Mouse (Mus musculus) frontal cortex, adult (tissue): ENCODE results near the gene Apoe.
A peak's percentile ranks its signal among the peaks of the same experiment; 100 is the strongest.

ENCODE experiments used
- ATAC-seq: cut with Nextera tagmentation; 2 replicates; pipeline ENCODE4 v1.9.2; 2017; ENCODE audit warnings: mild to moderate bottlenecking, moderate library complexity, mixed read lengths; ENCODE audit not compliant: low TSS enrichment

Gene Apoe

GRCm38 (mm10) chr7:19716055-19716682 lies 17.2 kb upstream of the Apoe start:
- ATAC-seq = peak; percentile 49; the same call in 1 of the 2 replicates

- peak; percentile 93 for ATAC-seq
Measured at GRCm38 (mm10) chr7:19715239-19716054, 16.5 kb upstream of the Apoe start, which contains the start of gene Tomm40. Tomm40 (minus strand) TSS chr7:19715438.

GRCm38 (mm10) chr7:19714836-19715235 lies 15.8 kb upstream of the Apoe start:
- ATAC-seq = no peak

GRCm38 (mm10) chr7:19713598-19713997 lies 14.6 kb upstream of the Apoe start:
- no peak for ATAC-seq

GRCm38 (mm10) chr7:19713196-19713595 lies 14.2 kb upstream of the Apoe start:
- no peak for ATAC-seq

GRCm38 (mm10) chr7:19712414-19712813 lies 13.4 kb upstream of the Apoe start:
- no peak for ATAC-seq

GRCm38 (mm10) chr7:19710650-19711049 lies 11.7 kb upstream of the Apoe start:
- ATAC-seq = no peak

GRCm38 (mm10) chr7:19705271-19705670 lies 6.3 kb upstream of the Apoe start:
- no peak for ATAC-seq

GRCm38 (mm10) chr7:19704475-19704874 lies 5.5 kb upstream of the Apoe start:
- ATAC-seq = no peak

GRCm38 (mm10) chr7:19702859-19703555 lies 4.0 kb upstream of the Apoe start:
- ATAC-seq = no peak

- ATAC-seq = peak; percentile 53
Measured at GRCm38 (mm10) chr7:19701069-19701761, 2.2 kb upstream of the Apoe start.

- no peak for ATAC-seq
Measured at GRCm38 (mm10) chr7:19700299-19701068, 1.5 kb upstream of the Apoe start.

GRCm38 (mm10) chr7:19699827-19700148 lies 800 bp upstream of the Apoe start:
- ATAC-seq = no peak

- peak; percentile 24; the same call in 1 of the 2 replicates for ATAC-seq
Measured at GRCm38 (mm10) chr7:19697949-19698906, 760 bp downstream of the Apoe start.

- no peak for ATAC-seq
Measured at GRCm38 (mm10) chr7:19696336-19696873, 2.6 kb downstream of the Apoe start.

- ATAC-seq = no peak
Measured at GRCm38 (mm10) chr7:19695881-19696280, 3.1 kb downstream of the Apoe start.

GRCm38 (mm10) chr7:19695213-19695594 lies 3.8 kb downstream of the Apoe start:
- no peak for ATAC-seq

GRCm38 (mm10) chr7:19694336-19695212 lies 4.4 kb downstream of the Apoe start:
- no peak for ATAC-seq

GRCm38 (mm10) chr7:19693421-19693820 lies 5.6 kb downstream of the Apoe start:
- peak; percentile 73 for ATAC-seq
